In genomic region chr4:138250088-138250960, GRCm38 (mm10) we compare ENCODE assay signal across 7 mouse cellular contexts. TPM values are rescaled to one million over a fixed set of nuclear protein-coding genes. Genes with fewer than 3 reads are reported as not detected.
DNase-seq lines count a peak whose midpoint lies in the region; TF ChIP-seq lines count a peak whose summit lies in the region.

TSS of gene Sh2d5 (plus strand) at chr4:138250403.
TSS of gene Kif17 (plus strand) at chr4:138250435.

- DNase-seq in adrenal gland, adult 2 months, result peak; percentile 90
- peak; percentile 66 to 83 for DNase-seq in cerebellum, postnatal 4 days (ENCODE audit: low spot score in 2 of 2)
- peak; percentile 81 for DNase-seq in gastrocnemius, adult 2 months
- peak; percentile 88 for DNase-seq in induced T-regulatory cell, adult 2 months (ENCODE audit: low read depth)
- DNase-seq in left cerebral cortex, postnatal 10 days (ENCODE audit: extremely low spot score in 1 of 2, low spot score in 2 of 2), result peak; percentile 84 to 90
- DNase-seq in right cerebral cortex, postnatal 4 days, result peak; percentile 83

- no peak for TF ChIP-seq CTCF in gastrocnemius, adult 2 months (IDR thresholded peaks at IDR 0.05)

- intact Hi-C loops in gastrocnemius, adult 2 months (cut with DNase I), result no loop called here
- intact Hi-C loops in left cerebral cortex, postnatal 10 days (cut with DNase I), result no loop called here

- peaks cover 64% of the 10 kb centered on the region for H3K36me3 ChIP-seq in megakaryocyte, embryonic 14.5 days (replicated peaks; ENCODE audit: low read length)

- H3K9me3 ChIP-seq in megakaryocyte, embryonic 14.5 days, result no peaks in the 10 kb centered on the region

- no peak within 1 kb of the TSS for H3K27ac ChIP-seq in gastrocnemius, adult 2 months

- peak within 1 kb of the TSS; percentile 80 for H3K4me3 ChIP-seq in gastrocnemius, adult 2 months
- H3K4me3 ChIP-seq in megakaryocyte, embryonic 14.5 days (replicated peaks), result peak within 1 kb of the TSS; percentile 93

- peaks cover 73% of the 10 kb centered on the region for H3K4me1 ChIP-seq in megakaryocyte, embryonic 14.5 days

- H3K27me3 ChIP-seq in megakaryocyte, embryonic 14.5 days (replicated peaks), result peaks cover 42% of the 10 kb centered on the region

RNA-seq across cellular contexts. Expression of gene Sh2d5, which starts in this region (rescaled TPM):
- 1 to 10 TPM; 1.8 to 2.0 TPM for total RNA-seq in adrenal gland, adult 2 months (2021)
- polyA plus RNA-seq in adrenal gland, adult 2 months (2012; rRNA removed), result 3.4 and 3.7 TPM in 2 replicates
- under 1 TPM in 1 of 2 experiments, not detected in 1; 0.28 TPM for total RNA-seq in gastrocnemius, adult 2 months (2021)
- total RNA-seq in left cerebral cortex, postnatal 10 days (2021), result 10 to 100 TPM; 21.1 to 22.0 TPM
- polyA plus RNA-seq in megakaryocyte, embryonic 14.5 days (2012; ENCODE audit: insufficient read depth, low replicate concordance), result 11.4 and 15.9 TPM in 2 replicates

RNA-seq across cellular contexts. Expression of gene Kif17, which starts in this region (rescaled TPM):
- 1 to 10 TPM; 2.7 to 2.8 TPM for total RNA-seq in adrenal gland, adult 2 months (2021)
- 4.0 and 4.3 TPM in 2 replicates for polyA plus RNA-seq in adrenal gland, adult 2 months (2012; rRNA removed)
- total RNA-seq in gastrocnemius, adult 2 months (2021), result under 1 TPM in 1 of 2 experiments, not detected in 1; 0.11 TPM
- 10 to 100 TPM; 15.1 to 15.4 TPM for total RNA-seq in left cerebral cortex, postnatal 10 days (2021)
- 1.4 and 1.7 TPM in 2 replicates for polyA plus RNA-seq in megakaryocyte, embryonic 14.5 days (2012; ENCODE audit: insufficient read depth, low replicate concordance)

Comparison
In these comparisons a context has a peak if more than half of its experiments do, and no peak if none do; other contexts are left out.
1. RNA of gene Sh2d5 (total RNA-seq): 21.1 to 22.0 TPM in left cerebral cortex, postnatal 10 days; 1.8 to 2.0 TPM in adrenal gland, adult 2 months and 0.28 TPM in gastrocnemius, adult 2 months; every median in the first group is over 4 times any median in the second.
2. RNA of gene Kif17 (total RNA-seq): 15.1 to 15.4 TPM in left cerebral cortex, postnatal 10 days; 2.7 to 2.8 TPM in adrenal gland, adult 2 months and 0.11 TPM in gastrocnemius, adult 2 months; every median in the first group is over 4 times any median in the second.
3. Peak in DNase-seq and H3K4me3 ChIP-seq in gastrocnemius, adult 2 months; RNA of the genes that start here not detected or under 1 TPM.
4. Peak in every context shown above with its lines, with median percentiles within 50 percentile points of each other: DNase-seq.